Mouse (Mus musculus) ES-Bruce4 (cell line): ENCODE data around the gene Gyg.

Experiments
- CTCF ChIP-seq: IDR thresholded peaks from one replicate; pipeline ENCODE4 v1.8.1; 2011; ENCODE audit warnings: low read depth, low read length
- EP300 ChIP-seq: IDR thresholded peaks from 2 replicates; pipeline ENCODE4 v1.6.1; 2011; ENCODE audit warnings: low read depth, low read length; ENCODE audit not compliant: insufficient read depth
- POLR2A ChIP-seq: IDR thresholded peaks from one replicate; pipeline ENCODE4 v1.8.1; 2011; ENCODE audit warnings: low read length; ENCODE audit not compliant: insufficient read depth

GRCm38 (mm10) chr3:20076145-20077053, 78.7 kb downstream of the Gyg start:
- TF ChIP-seq CTCF (no peak), EP300 (no peak), POLR2A (no peak)
